Mouse (Mus musculus) hindbrain, embryonic 12.5 days (tissue): ENCODE measurements around the gene Wsb1. TPM values are rescaled to one million over a fixed set of nuclear protein-coding genes. Genes with fewer than 3 reads are reported as not detected.

Experiments used
- ATAC-seq: fragments of 200-750 bp; cut with Nextera tagmentation; 2 replicates; pipeline ENCODE4 v1.8.0; 2017; ENCODE audit warnings: moderate TSS enrichment; ENCODE audit not compliant: low FRiP score
- H3K27ac ChIP-seq: fragments of 300-500 bp; sonication (generic); 2 replicates; pipeline ENCODE4 v1.5.1; 2016; ENCODE audit warnings: mild to moderate bottlenecking
- H3K27me3 ChIP-seq: fragments of 300-500 bp; sonication (generic); 2 replicates; pipeline ENCODE4 v1.6.1; 2016; ENCODE audit warnings: mild to moderate bottlenecking
- H3K36me3 ChIP-seq: fragments of 300-500 bp; sonication (generic); 2 replicates; pipeline ENCODE4 v1.6.1; 2016; ENCODE audit warnings: mild to moderate bottlenecking
- H3K4me1 ChIP-seq: fragments of 300-500 bp; sonication (generic); 2 replicates; pipeline ENCODE4 v1.6.1; 2016
- H3K4me2 ChIP-seq: fragments of 300-500 bp; sonication (generic); replicated peaks from 2 replicates; pipeline ENCODE4 v1.6.1; 2016; ENCODE audit warnings: mild to moderate bottlenecking
- H3K4me3 ChIP-seq: fragments of 300-500 bp; sonication (generic); 2 replicates; pipeline ENCODE4 v1.5.1; 2016; ENCODE audit warnings: mild to moderate bottlenecking
- H3K9ac ChIP-seq: fragments of 300-500 bp; sonication (generic); 2 replicates; pipeline ENCODE4 v1.6.1; 2016; ENCODE audit warnings: mild to moderate bottlenecking, moderate library complexity
- H3K9me3 ChIP-seq: fragments of 300-500 bp; sonication (generic); replicated peaks from 2 replicates; pipeline ENCODE4 v1.6.1; 2016; ENCODE audit warnings: mild to moderate bottlenecking
- WGBS: fragments of 180-500 bp; shearing (Covaris S2); methylation state at CpG from one replicate; pipeline ENCODE4 v1.1.7; 2016; 5-methylcytosine and 5-hydroxymethylcytosine counted together
- polyA plus RNA-seq: library from polyadenylated mRNA; unstranded; fragments of >200 nt; fragmentation: Nextera tagmentation; extraction: Ambion mirVana; gene quantifications from 2 replicates; pipeline ENCODE4 v1.2.1, GENCODE M21; 2016

Wsb1 gene
- polyA plus RNA-seq, 1 experiment from 2014 or later, result 552 TPM

DNA sequence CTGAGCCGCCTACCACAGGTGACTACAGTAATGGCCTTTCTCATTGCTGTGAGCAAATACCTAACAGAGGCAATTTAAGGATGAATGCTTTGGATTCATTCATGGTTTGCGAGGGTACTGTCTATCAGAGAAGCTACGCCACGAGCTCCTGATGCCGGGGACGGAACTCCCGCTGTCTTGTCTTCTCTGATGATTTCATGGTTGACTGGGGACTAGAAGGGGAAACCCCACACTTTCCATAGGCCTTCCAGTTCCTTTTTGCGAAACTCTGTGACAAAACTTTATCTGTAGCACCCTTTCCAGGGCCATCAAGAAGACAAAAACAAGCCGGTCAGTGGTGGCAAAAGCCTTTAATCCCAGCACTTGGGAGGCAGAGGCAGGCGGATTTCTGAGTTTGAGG is 46.8 kb downstream of the Wsb1 start:
- H3K27ac ChIP-seq, result no peak overlapping the region
- WGBS, result 84% methylated on average over 10 of the region's 10 CpGs
- no peak overlapping the region for H3K4me3 ChIP-seq
- no peak overlapping the region for H3K4me2 ChIP-seq
- no peaks in the 10 kb centered on the region for H3K9me3 ChIP-seq
- no peaks in the 10 kb centered on the region for H3K4me1 ChIP-seq
- no peaks in the 10 kb centered on the region for H3K36me3 ChIP-seq
- H3K9ac ChIP-seq, result no peak overlapping the region
- H3K27me3 ChIP-seq, result no peaks in the 10 kb centered on the region
- no peak for ATAC-seq

- Histone ChIP-seq H3K27me3 (no peaks in the 10 kb centered on the region), H3K27ac (no peak overlapping the region), H3K36me3 (no peaks in the 10 kb centered on the region), H3K4me2 (no peak overlapping the region), H3K9me3 (no peaks in the 10 kb centered on the region), H3K4me1 (peaks cover 5% of the 10 kb centered on the region), H3K4me3 (no peak overlapping the region), H3K9ac (no peak overlapping the region)
- no peak for ATAC-seq
- WGBS, result 78% methylated on average over 3 of the region's 3 CpGs
Observed at GRCm38 (mm10) chr11:79204444-79204843, 50.0 kb downstream of the Wsb1 start.

GRCm38 (mm10) chr11:79200502-79200901 is 54.0 kb downstream of the Wsb1 start:
- ATAC-seq, result no peak
- H3K27ac ChIP-seq, result no peak overlapping the region
- H3K4me2 ChIP-seq, result no peak overlapping the region
- H3K4me1 ChIP-seq, result peaks cover 16% of the 10 kb centered on the region
- 42% methylated on average over 7 of the region's 7 CpGs for WGBS
- H3K9me3 ChIP-seq, result no peaks in the 10 kb centered on the region
- no peaks in the 10 kb centered on the region for H3K27me3 ChIP-seq
- no peak overlapping the region for H3K9ac ChIP-seq
- H3K4me3 ChIP-seq, result no peak overlapping the region
- H3K36me3 ChIP-seq, result no peaks in the 10 kb centered on the region

DNA sequence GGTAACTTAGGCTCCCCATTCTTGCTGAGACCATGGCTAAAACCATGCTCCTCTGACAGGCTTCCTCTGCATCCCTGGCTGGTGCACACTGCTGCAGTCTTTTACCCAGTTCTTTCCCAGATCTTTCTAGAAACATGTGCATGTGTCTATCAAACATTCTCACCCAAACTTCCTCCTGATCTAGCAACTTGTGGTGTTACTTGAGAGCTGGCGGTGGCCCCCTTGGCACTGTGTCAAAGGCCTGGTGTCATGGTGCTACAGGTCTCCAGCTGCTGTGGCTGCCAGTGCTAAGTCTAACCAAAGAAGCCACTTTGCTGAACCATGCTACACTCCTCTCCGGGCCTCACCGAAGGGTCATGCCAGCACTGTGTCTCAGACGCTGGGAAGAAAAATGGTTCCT is 55.9 kb downstream of the Wsb1 start:
- WGBS, result 93% methylated on average over 4 of the region's 4 CpGs
- H3K27ac ChIP-seq, result no peak overlapping the region
- no peaks in the 10 kb centered on the region for H3K9me3 ChIP-seq
- no peak overlapping the region for H3K4me3 ChIP-seq
- H3K9ac ChIP-seq, result no peak overlapping the region
- no peaks in the 10 kb centered on the region for H3K36me3 ChIP-seq
- no peak for ATAC-seq
- no peaks in the 10 kb centered on the region for H3K27me3 ChIP-seq
- H3K4me1 ChIP-seq, result peaks cover 16% of the 10 kb centered on the region
- no peak overlapping the region for H3K4me2 ChIP-seq

- ATAC-seq, result no peak
- Histone ChIP-seq H3K4me2 (no peak overlapping the region), H3K9me3 (no peaks in the 10 kb centered on the region), H3K4me3 (no peak overlapping the region), H3K4me1 (peaks cover 16% of the 10 kb centered on the region), H3K36me3 (no peaks in the 10 kb centered on the region), H3K9ac (no peak overlapping the region), H3K27me3 (no peaks in the 10 kb centered on the region), H3K27ac (no peak overlapping the region)
- 82% methylated on average over 6 of the region's 6 CpGs for WGBS
Observed at GRCm38 (mm10) chr11:79197846-79198235, 56.6 kb downstream of the Wsb1 start.

GRCm38 (mm10) chr11:79196876-79197845 is 57.3 kb downstream of the Wsb1 start:
- Histone ChIP-seq H3K9ac (no peak overlapping the region), H3K4me3 (no peak overlapping the region), H3K4me2 (no peak overlapping the region), H3K9me3 (no peaks in the 10 kb centered on the region), H3K27me3 (no peaks in the 10 kb centered on the region), H3K27ac (no peak overlapping the region), H3K4me1 (peaks cover 16% of the 10 kb centered on the region), H3K36me3 (no peaks in the 10 kb centered on the region)
- no peak for ATAC-seq
- WGBS, result 62% methylated on average over 13 of the region's 13 CpGs

- H3K9me3 ChIP-seq, result no peaks in the 10 kb centered on the region
- no peak overlapping the region for H3K9ac ChIP-seq
- no peak overlapping the region for H3K4me2 ChIP-seq
- H3K4me3 ChIP-seq, result no peak overlapping the region
- WGBS, result 67% methylated on average over 3 of the region's 3 CpGs
- peaks cover 16% of the 10 kb centered on the region for H3K4me1 ChIP-seq
- H3K36me3 ChIP-seq, result no peaks in the 10 kb centered on the region
- ATAC-seq, result no peak
- H3K27ac ChIP-seq, result no peak overlapping the region
- H3K27me3 ChIP-seq, result no peaks in the 10 kb centered on the region
Observed at GRCm38 (mm10) chr11:79196196-79196869, 58.1 kb downstream of the Wsb1 start.

- H3K27me3 ChIP-seq, result no peaks in the 10 kb centered on the region
- no peak for ATAC-seq
- no peak overlapping the region for H3K4me2 ChIP-seq
- no peaks in the 10 kb centered on the region for H3K9me3 ChIP-seq
- H3K9ac ChIP-seq, result no peak overlapping the region
- peaks cover 7% of the 10 kb centered on the region; the same call in 1 of the 2 replicates for H3K4me1 ChIP-seq
- no peaks in the 10 kb centered on the region for H3K36me3 ChIP-seq
- no peak overlapping the region for H3K4me3 ChIP-seq
- no peak overlapping the region for H3K27ac ChIP-seq
- WGBS, result 97% methylated on average over 1 of the region's 1 CpGs
Observed at GRCm38 (mm10) chr11:79192176-79192575, 62.3 kb downstream of the Wsb1 start.

DNA sequence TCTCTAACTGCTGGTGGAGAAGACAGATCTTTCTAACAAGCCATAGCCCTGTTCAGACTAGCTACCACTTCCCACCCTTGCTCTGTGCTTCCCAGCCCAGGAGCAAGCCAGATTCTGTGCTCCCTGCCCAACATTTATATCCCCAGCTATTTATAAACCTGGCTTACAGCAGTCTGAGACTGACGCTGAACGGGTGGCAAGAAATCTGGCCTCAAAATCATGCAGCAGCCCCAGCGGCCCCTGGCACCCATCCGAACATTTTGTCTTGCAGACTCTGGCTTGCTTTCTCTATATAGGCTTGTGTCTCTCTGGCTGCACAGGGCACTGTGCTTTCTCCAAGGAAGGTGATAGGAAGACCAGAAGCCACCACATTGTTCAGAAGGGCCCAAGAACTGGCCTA is 63.3 kb downstream of the Wsb1 start:
- Histone ChIP-seq H3K4me1 (no peaks in the 10 kb centered on the region), H3K27me3 (no peaks in the 10 kb centered on the region), H3K27ac (no peak overlapping the region), H3K36me3 (no peaks in the 10 kb centered on the region), H3K4me2 (no peak overlapping the region), H3K9ac (no peak overlapping the region), H3K4me3 (no peak overlapping the region), H3K9me3 (no peaks in the 10 kb centered on the region)
- ATAC-seq, result no peak
- 88% methylated on average over 4 of the region's 4 CpGs for WGBS

DNA sequence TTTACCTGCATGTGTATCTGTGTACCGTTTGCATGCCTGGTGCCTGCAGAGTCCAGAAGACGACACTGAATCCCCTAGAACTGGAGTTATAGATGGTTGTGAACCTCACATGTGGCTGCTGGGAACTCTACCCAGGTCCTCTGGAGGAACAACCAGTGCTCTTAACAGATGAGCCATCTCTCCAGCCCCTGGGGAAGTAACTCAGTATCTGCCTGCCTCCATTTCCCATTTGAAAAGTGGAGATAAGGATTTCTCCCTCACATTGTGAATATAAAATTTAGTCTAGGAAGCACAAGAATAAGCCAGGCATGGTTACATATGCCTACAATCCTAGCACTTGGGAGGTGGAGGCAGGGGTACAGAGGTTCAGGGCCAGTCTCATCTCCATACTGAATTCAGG is 64.2 kb downstream of the Wsb1 start:
- Histone ChIP-seq H3K4me3 (no peak overlapping the region), H3K27me3 (no peaks in the 10 kb centered on the region), H3K4me2 (no peak overlapping the region), H3K9me3 (no peaks in the 10 kb centered on the region), H3K9ac (no peak overlapping the region), H3K27ac (no peak overlapping the region), H3K4me1 (no peaks in the 10 kb centered on the region), H3K36me3 (no peaks in the 10 kb centered on the region)
- ATAC-seq, result no peak
- 98% methylated on average over 2 of the region's 2 CpGs for WGBS
